Mouse (Mus musculus) lung, postnatal 36 days (tissue): ENCODE data around the gene Plekha6.

Experiments
- DNase-seq: peaks from one replicate; pipeline ENCODE4 v3.0.0; 2022; ENCODE audit warnings: mixed read lengths

Plekha6 gene

DNA sequence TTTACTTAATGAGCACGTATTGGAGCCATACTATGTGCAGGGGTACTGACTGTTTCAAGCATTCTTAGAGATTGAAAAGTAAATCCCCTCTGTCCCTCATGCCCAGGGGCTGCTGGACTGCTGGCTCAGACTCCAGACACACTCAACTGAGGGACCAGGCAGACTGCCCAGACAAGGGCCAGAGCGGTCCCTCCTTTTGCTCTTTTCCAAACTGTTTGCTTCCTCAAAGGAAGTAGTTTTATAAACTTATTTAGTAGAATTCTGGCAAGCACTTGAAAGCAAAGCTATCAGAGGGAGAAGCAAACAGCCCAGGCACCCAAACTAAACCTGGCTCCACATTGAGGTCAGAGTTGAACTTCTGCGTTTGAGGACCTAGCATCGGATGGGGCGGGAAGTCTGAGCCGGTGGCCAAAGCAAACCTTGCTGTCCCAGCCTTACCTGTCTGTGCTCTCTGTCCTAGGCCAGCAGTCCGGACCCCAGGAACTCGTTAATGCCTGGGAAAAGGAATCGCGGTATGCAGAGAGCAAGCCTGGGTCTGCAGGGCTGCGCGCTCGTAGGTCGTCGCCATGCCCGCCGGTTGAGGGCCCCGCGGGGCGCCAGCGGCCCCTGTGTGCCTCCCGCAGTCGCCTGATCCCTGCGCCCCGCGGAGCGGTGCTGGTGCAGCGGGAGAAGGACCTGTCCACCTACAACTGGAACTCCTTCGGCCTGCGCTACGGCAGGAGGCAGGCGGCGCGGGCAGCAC is 165.1 kb downstream of the Plekha6 start:
- DNase-seq, result peak; percentile 72

DNA sequence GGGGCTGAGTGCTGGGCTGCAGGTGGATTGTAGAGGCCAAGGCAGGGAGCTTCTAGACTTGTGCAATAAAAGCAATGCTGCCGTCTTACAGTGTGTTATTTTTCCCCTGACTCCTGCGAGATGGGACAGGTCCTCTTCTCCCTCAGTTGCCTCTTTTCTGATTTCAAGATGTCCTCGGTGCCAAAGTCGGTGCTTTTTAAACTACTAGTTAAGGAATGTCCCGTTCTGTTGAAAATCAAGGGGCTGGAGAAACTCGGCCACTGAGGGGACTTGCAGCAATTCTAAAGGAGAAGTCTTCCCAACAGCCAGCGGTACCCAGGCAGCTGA is 165.6 kb downstream of the Plekha6 start:
- no peak for DNase-seq

DNA sequence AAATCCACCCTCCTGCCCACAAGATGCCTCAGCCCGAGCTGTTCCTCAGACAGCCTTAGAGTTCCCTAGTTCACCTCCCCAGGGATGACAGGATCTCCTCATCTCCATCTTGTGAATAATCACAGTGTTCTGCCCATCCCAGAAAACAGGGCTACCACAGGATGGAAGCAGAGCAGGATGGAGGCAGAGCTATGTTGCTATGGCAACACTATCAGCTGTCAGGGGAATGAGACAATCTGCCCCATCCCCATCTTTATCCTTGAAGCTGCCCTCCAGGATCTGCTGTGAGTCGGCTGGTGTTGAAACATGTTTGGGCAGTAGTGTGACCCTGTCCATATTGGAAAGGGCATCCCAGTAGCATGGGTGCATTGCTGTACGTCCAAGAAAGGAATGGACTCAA is 167.1 kb downstream of the Plekha6 start:
- DNase-seq, result no peak

DNA sequence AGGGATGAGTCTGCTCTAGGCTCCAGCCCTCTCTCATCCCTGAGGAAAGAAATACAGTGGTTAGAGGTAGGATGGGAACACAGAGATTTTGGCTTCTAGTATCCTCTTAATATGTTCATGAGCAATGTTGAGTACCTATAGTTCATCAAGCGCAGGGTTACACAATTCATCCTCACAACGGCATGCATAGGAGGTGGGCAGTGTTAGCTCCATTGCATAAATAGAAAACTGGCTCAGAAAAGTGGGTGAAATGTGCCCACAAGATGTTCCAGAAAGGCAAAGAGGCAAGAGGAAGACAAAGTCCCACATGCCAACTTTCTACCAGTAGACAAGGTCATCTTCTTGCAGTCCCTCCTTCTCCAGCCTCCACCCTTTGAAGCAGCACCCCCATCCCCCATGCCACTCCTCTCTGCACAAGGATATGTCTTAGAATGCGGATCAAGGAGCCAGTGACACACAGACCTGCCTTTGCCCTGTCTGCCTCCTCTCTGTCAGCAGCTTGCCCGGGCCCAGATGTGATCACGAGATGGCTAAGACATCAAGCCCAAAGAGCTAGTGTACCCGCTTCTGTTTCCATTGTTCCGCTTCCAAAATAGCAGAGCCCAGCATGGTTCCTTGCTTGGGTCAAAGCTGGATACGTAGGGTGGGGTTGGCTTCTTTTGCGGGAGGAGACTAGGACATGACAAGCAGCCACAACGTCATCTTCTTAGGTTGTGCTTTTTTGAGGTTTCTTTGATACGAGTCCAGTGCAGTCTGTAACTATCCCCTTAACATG is 168.8 kb downstream of the Plekha6 start:
- no peak for DNase-seq

DNA sequence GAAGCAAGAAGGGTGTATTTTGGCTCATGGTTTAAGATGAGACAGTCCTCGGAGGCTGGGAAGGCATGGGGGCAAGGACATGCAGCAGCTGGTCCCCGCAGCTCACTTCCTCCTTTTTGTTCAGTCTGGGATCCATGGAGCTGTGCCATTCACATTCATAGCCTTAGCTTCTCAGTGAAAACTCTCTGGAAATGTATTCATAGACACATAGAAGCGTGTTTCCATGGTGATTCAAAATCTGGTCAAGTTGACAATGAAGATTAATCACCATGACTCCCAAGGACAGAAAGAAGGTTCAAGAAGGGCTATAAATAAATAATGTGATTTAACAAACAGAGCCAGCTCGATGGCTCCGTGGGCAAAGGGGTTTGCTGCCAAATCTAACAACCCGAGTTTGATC is 169.9 kb downstream of the Plekha6 start:
- DNase-seq, result no peak

DNA sequence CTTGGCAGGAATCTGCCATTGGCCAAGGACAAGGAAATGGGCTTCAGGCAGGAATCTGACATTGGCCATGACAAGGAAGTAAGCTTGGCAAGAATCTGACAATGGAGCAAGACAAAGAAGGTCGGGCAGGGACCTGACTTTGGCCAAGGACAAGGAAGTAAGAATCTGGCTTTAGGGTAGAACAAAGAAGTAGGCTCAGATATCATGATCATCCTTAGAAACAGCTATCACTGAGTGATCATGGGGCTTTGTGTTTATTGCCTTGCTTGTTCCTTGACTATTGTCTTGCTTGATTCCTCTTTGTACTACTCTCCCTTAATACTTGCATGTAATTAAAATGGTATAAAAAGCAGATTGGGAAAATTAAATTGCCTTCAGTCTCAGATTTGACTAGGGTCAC is 176.4 kb downstream of the Plekha6 start:
- DNase-seq, result peak; percentile 20

DNA sequence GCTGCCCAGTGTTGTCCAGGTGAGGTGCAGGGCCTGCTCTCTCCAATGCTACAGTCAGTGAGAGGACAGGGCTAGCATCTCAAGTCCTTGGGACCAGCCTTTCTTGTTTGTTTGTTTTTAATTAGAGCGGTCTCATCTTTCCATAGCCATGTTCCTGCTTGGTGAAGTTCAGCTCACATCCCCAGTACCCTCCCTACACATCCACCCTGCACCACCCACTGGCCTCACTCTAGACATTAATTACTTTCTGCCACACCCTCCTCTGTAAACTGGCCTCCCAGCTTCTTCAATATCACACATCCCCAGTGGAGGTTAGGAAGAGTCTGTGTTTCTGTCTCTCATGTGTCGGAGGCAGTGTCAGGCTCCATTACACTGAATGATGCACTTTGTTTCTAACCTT is 180.3 kb downstream of the Plekha6 start:
- DNase-seq, result no peak

DNA sequence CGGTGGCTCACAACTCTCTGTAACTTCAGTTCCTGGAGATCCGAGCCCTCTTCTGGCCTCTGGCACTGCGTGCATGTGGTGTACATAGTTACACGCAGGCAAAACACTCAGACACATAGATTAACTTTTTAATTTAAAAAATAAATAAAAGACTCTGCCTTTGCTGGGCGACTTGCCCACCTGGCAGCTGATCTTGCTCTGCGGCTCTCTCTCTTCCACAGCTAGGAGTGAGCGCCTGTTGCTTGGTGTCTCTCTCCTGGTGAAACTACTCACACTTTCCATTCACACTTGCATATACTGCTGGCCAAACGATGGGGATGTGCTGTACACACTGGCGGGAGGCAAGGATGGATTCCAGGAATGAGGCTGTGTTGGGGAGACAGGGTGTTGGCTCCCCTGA is 182.5 kb downstream of the Plekha6 start:
- DNase-seq, result no peak

DNA sequence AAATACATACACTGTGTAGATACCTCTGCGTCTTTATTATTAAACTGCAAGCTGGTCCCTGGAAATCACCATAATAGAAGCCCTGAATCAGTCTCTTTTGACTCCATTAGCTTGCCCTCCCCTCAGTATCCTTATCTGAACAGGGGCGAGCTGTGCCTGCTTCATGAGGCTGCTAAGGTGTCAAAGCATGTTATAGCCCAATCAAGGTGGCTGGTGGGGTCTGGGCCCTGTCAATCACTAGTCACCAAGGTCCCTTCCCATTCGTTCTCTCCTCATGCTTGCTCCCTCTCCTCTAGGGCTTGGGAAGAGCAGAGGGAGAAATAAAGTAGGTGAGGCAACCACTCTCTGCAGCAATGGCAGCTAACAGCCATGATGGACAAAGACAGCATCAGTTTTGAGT is 183.2 kb downstream of the Plekha6 start:
- DNase-seq, result no peak

DNA sequence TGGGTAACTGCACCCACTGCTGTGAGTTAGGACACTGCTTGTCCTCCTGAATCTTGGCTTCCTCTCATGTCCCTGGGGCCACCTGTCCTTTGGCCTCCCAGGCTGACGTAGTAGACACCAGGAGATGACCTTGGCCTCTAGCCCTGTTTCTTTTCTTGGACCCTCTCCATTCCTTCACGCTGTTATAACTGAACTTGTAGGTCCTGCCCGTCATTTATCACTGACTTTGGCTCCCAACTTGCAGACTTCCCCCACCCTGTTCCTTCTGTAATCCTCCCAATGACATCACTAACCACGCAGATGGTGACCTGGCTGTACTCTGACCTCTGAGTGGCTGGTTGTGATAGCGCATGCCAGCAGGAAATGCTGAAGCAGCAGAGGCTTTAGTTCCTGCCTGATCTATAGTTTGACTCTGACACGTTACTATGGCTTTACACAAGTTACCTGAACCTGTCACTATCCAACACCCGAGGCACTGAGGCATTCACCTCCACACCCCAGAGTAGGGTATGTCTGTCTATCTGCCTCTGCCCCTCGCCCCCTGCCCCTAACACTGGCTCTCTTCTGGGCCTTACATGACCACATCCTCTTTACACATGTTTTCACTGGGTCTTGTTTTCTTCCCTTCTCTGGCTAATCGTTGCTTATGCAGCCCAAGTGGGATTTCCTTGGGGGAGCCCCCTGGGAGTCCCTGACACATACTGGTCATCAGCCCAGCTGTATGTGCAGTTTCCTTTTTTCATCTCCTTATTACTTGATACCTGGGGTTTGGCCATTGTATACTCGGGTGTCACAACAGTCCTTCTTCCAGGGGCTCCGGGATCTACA is 183.9 kb downstream of the Plekha6 start:
- DNase-seq, result peak; percentile 47

DNA sequence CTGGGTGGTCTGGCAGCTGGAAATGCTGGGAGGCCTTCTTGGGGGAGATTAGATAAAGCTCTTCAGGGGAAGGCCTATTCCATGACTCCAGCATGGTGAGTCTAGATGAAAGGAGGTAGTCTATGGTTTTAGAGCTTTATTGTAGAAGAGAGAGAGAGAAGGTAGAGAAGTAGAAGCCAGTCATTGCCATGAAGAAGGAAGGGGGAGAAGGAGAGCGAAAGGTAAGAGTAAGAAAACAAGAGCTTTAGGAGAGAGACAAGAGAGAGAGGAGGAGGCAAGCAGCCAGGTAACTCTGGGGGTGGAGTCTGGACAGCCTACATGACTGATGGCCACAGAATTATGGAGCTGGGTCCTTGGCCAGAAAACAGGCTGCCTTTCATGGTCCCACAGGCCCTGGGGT is 186.2 kb downstream of the Plekha6 start, which contains the start of gene Ren1:
TSS of gene Ren1 (plus strand) at position 301 of the 400 bp plus-strand sequence.
- no peak for DNase-seq

DNA sequence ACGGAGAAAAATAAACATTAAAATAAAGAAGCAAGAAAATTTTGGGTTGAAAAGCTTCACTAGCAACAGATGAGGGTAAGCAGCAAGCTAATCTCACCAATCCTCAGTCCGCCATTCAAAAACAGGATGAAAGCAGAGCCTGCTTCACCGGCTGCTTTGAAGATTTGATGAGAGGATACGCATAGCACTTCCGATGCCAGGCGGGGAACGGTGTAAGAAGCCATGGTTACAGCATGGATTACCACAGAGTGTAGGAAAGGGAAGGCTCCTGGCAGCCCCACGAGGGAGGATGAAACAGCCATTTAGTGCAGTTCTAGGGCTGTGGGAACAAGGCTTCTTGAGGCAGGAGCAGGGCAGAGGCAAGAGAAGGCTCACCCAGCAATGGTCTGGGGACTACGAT is 187.8 kb downstream of the Plekha6 start:
- DNase-seq, result no peak
